Mouse (Mus musculus): Measurements from ENCODE around the gene Fstl1.

The Fstl1 gene

DNA sequence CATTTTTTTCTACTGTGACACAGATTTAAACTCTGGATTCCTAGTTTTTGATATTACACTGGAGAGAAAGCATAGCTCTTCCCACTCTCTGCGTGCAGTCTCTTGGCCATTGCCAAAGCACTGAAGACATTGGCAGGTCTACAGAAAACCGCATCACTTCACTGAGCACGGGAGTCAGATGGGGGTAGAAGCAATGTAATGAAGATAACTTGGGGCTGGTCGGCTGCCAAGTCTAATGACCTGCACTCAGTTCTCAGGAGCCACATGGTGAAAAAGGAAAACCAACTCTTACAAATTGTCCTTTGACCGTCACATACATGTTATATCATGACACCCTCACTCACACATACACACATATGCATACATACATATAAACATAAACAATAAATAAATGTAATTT is 47.3 kb downstream of the Fstl1 start:
- no peak for DNase-seq (ENCODE audit: low spot score in 2 of 2)

DNA sequence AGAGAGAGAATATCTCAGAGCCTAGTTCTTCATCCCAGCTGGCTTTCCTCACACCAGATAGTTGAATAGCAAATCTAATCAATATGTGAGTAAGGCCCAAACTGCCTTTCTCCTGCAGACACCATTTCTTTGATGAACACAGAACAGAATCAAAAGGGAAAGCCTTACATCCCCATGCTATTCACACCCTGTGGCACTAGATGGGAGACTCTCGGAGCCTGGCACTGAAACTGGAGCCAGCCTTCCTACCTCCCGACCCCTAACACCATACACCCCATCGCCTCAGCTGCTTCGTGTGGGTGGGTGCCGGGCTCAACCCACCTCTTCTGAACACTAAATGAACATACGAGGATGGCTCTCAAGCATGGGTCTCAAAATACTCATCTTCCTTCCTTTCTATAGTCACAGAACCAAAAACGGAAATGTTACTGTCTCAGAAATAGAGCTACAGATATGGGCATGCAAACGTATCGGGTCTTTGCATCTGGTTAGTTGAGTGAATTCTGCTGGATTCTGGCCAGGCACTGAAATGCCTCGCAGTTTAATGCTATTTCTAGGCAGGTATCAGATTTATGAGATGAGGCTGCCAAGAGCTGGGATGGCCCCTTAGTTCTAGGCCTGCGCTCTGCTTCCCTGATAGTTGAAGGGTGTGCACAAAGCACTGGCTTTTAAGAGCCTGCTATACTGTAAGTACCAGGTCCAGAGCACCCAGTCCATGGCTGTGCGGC is 48.3 kb downstream of the Fstl1 start:
- peak in 1 of 2 experiments; percentile 28 for DNase-seq (ENCODE audit: low spot score in 2 of 2)

DNA sequence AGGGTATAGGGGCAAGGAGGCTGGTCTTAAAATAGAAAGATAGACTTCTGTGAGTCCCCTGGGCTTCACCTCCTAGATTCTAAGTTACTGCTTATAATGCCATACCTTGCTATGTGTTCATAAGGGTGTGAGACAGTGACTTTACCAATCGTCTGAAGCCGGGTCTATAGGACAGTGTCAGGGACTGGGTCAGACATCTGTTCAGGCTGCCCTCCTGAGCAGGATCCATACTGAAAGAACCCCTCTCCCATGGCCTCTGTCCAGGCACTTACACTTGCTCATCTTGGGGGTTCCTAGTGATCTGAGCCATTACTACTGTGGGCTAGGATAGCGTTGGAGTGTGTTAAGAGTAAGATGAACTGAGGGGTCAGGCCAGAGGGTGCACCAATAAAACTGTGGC is 49.6 kb downstream of the Fstl1 start:
- no peak for DNase-seq (ENCODE audit: low spot score in 2 of 2)

DNA sequence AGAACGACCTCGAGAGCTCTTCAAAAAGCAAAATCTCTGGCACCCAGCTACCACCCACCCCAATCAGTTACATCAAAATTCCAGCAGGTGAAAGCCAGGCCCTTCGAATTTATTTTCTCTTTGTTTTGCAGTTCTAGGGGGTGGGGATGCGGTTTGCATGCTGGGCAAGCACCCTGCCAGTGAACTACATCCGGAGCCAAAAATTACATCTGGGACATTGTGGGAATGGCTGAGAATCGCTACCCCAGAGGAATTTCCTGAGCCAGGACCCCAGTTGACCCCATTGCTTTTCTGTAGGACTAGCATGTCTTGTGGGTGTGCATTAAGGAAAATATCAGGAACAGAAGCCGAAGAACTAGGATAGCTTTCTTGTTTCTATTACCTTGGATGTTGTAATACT is 54.4 kb downstream of the Fstl1 start:
- DNase-seq (ENCODE audit: low spot score in 2 of 2) = no peak

DNA sequence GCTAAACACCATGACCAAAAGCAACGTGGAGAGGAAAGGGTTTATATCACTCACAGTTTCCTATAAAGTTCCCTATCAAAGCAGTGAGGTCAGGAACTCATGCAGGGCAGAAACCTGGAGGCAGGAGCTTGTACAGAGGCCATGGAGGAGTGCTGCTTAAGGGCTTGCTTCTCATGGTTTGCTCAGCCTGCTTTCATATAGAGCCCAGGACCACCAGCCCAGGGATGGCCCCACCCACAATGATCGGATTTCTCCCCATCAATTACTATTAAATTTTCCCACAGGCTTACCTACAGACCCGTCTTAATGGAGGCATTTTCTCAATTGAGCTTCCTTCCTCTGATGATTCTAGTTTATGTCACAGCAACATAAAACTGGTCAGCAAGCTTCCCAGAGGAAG is 60.9 kb downstream of the Fstl1 start:
- DNase-seq (ENCODE audit: low spot score in 2 of 2) = no peak

DNA sequence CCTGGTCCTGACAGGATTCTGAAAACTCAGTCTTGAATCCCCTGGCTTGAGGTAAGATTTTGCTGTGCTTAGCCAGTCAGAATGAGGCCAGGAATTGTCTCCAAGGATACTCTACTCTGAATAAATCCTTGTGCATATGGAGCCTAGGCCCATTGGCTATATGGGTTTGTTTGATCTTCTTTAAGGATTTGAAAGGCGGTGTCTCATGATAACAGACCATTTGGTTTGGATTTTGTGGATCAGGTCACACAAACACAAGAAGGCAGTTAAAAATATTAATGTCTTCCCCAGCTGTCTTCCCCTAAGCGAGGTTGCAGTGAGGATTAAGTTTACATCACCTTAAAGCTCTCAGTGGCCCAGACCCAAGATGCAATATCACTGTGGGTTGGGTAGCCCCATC is 65.8 kb downstream of the Fstl1 start:
- DNase-seq (ENCODE audit: low spot score in 2 of 2) = no peak

DNA sequence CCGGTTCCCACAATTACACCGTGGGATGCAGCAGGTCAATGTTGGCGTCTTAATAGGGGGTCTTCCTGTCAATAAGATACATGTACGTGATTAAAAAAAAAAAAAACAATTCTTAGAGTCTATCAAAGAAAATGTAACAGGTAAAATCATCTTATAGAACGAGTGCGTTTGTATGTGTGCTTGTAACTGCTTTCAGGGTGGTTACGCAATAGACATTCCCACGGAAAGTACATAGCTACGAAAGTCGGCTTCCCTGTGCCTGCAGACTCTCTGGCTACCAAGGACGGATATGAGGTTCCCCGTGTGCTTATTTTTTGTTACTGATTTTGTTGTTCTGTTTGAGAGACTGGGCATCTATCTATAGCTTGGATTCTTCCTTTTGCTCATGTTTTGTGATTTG is 67.1 kb downstream of the Fstl1 start:
- DNase-seq (ENCODE audit: low spot score in 2 of 2) = no peak

DNA sequence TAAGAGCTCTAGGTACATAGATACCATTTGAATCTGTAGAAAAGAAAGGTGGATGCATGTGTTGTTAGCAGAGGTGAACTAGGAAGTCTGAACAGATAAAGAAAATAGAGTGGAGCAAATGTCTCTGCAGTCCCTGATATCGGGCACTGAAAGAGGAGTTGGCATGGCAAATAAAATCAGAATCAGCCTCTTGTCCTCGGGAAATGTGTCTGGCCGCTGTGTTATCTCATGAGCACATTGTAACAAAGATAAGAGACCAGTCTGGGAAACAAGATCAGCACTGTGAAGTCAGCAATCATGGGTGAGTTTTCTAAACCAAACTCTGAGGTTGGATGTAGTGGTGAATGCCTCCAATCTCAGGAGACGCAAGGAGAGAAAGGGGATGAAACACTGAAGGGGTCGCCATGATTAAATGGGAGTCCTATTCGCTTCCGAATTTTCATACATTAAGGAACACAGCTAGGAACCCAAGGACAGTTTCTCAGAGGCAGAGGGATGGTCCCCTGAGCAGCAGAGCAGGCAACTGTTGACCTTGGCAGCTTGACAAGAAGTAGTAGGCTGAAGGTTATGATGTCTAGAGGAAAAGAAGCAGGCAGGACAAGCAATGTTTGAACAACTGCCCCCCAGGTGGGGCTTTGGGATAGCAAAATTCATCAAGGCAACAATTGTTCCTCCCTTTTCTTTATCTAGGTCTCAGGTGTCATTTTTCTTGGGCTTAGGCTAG is 68.7 kb downstream of the Fstl1 start:
- no peak for DNase-seq (ENCODE audit: low spot score in 2 of 2)

DNA sequence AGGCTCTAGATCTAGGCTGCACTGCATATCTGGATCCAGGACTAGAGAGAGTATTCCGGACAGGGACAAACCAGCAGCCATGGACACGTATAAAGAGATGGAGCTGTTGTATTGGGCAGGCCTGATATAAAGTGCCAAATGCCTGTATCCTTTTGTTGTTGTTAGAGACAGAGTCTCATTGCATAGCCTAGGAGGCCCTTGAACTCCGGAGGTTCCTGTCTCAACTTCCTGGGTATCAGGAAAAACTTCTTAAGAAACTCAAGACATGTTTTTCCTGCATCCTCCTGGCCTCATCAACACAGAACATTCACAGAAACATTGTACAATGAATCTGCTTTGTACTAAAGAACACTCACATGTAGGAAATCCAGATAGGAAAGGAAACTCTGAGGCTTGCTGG is 70.4 kb downstream of the Fstl1 start:
- DNase-seq (ENCODE audit: low spot score in 2 of 2) = no peak

DNA sequence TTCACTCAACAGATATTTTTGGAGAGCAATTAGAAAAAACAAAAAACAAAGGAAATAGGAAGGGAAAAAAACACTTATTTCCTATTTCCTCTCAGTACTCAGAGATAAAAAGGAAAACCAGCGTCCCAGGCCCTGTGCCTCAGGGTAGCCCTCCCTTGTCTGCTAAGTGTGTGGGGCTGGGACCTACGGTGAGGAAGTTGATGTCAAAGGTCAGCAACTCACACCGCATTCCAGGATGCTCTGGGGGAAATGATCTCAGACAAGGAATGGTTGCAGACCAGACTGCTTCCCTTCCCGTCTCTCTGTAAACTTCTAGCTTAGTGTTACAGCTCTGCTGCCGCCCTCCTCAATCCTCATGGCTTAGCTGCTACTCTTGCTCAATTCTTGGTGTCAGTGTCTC is 74.7 kb downstream of the Fstl1 start:
- DNase-seq (ENCODE audit: low spot score in 2 of 2) = no peak

DNA sequence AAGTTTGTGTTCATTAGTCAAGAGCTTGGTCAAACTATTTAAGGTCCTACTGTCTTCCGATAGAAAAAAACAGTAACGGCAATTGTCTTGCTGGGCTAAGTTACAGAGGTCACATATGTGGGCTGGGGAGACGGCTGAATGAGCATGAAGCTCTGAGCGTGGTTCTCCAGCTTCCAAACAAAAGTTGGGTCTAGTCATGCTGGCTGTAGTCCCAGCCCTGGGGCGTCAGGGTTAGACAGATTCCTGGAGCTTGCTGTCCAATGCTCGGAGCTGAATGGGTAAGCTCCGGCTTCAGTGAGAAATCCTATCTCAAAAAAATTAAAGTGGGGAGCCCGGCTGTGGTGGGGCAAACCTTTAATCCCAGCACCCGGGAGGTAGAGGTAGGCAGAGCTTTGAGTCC is 76.6 kb downstream of the Fstl1 start:
- DNase-seq (ENCODE audit: low spot score in 2 of 2) = no peak

DNA sequence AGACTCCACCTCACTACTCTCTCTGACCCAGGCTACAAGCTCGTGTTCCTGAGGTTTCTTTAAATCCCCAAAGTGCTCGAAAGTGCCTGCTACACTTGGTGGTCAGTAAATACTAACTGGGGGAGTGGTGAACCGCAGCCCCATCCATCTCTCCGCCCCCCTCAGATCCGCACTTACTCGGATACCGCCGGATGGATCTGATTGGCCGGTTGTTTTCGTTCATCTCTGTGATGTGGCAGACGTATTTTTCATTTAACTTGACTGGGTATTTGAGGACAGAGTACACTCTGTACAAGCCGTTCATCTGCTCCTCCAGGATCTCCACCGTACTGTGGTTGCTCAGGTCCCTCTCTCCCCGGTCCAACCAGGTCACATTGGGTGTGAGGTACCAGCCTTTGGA is 77.4 kb downstream of the Fstl1 start:
- no peak for DNase-seq (ENCODE audit: low spot score in 2 of 2)

DNA sequence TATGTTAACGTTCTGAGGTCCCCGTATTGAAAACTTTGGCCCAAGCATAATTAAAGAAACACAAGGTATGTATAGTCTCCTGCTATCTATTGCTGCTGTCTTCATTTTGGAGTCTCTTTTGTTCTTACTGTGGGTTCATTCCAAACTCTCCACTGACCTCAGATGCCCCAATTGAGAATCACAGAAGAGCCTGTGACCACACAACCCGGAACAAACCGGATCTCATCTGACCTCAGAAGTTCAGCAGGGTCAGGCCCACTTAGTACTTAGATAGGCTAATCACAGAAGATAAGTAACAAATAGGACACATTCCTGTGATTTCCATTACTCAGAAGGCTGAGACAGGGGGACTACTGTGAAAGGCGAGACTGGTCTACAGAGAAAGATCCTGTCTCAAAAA is 77.9 kb downstream of the Fstl1 start:
- no peak for DNase-seq (ENCODE audit: low spot score in 2 of 2)

DNA sequence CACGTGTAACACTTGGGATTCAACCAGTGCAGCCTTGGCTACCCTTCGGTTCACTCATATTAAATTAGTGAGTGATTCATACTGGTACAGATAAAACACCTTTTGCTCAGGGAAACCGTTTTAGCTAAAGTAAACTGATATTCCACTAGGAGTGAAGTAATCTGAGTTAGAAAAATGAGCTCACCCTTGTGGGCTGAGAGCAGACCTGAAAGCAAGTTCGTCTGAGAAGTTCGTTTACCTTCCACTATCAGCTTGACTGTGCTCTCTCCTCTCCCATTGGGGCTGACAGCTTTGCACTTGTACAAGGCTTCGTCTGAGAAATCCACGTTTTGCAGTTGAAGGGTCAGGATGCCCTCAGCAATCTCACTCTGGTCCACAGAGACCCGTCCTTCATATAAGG is 78.9 kb downstream of the Fstl1 start:
- DNase-seq (ENCODE audit: low spot score in 2 of 2) = no peak

DNA sequence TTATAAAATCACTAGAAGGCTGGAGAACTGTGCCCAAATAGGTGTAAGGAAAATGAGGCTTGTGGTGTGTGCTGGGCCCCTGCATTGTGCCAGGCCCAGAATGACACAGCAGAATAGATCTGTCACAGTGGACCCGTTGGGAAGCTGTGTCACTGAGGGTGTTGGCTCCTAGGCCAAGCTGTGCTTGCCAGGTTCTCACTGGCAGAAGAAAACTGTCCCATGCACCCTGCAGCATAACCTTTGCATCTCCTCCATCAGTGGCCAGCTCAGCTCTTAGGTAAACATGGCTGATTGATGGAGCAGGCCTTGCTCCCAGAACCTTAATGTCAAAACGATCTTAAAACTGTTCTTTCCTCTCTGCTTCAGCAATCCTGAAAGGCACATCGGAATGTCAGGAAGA is 79.7 kb downstream of the Fstl1 start:
- DNase-seq (ENCODE audit: low spot score in 2 of 2) = no peak

DNA sequence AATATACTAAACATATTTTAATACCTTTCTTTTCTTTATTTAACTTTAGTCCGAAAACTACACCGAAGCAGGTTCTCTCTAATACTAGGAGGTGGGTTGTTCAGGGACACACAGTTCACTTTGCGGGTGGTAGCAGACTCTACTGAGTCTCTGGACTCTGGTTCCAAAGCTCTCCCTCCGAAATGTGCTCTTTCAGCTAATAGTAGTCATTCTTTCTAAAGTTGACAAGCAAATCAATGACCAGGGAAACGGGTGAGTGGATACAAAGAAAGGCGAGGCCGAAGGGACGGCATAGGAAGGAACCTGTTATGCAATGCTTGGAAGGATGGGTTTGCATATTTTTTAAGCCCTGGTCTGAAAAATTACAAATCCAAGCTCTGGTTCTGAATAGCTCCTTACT is 80.8 kb downstream of the Fstl1 start:
- no peak for DNase-seq (ENCODE audit: low spot score in 2 of 2)

DNA sequence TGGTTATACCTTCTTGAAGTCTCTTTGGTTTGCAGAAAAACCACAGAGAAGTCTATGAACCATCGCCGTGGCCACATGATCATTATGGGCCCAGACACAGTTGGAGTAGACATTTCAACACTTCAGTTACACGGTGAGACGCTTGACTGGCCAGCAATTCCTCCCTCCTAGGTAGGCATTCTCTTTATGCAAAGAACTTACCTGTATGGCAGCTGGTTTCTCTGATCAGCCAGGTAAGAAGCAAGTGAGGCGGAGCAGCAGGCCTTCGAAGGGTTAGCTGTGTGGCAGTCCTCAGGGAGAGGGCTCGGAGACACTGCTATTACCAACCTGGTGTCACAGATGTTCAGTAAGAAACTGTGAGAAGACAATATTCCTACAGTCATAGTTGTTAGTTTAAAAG is 83.5 kb downstream of the Fstl1 start:
- no peak for DNase-seq (ENCODE audit: low spot score in 2 of 2)

DNA sequence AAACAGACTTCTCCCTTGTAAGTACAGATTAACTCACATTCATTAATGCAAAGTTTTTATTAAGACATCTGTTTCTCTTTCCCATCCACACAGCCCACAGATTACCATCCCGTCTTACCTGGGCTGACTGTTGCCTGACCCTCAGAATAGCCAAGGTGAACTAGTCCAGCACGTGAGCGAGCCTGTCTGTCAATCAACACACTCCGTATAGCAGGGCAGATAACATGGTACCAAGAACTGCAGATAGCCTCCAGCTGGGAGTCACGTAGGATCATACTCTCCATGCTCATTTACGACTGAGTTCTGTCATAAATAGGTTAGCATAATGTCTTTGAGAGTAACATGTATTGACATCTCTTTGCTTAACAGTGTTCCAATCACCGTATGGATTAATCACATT is 84.4 kb downstream of the Fstl1 start, which contains the start of gene Gm36028:
TSS of gene Gm36028 (minus strand) at position 118 of the 400 bp plus-strand sequence.
- no peak for DNase-seq (ENCODE audit: low spot score in 2 of 2)

DNA sequence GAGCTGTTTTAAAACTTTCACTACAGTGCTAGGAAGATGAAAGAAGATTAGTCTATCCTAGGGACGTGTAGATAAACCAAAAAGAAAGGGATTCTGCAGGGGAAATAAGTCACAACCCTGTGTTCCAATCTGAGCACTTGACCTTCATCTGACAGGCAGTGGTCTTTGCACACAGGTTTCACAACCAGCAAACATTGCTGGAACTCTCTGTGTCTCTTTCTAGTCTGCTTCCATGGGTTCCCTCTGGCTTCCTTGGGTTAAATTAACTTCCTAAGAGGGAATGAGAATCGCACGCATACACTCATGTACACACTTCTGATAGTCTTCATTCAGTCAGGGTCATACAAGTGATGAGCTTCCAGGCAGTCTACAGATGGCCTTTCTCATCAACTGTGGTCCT is 87.2 kb downstream of the Fstl1 start:
- DNase-seq (ENCODE audit: low spot score in 2 of 2) = no peak

DNA sequence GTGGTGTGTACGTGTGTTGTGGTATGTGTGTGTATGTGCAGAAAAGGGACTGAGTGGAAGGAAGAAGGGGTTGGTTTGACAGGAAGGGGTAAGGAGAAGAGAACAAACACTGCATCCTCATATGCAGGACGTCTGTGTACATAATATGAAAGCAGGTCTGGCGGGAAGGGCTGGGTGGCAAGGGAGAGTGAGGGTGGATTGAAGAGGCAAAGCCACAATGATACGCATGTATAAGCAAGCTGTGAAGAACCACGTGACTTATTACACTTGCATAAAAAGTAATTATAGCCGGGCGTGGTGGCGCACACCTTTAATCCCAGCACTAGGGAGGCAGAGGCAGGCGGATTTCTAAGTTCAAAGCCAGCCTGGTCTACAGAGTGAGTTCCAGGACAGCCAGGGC is 89.2 kb downstream of the Fstl1 start:
- no peak for DNase-seq (ENCODE audit: low spot score in 2 of 2)

DNA sequence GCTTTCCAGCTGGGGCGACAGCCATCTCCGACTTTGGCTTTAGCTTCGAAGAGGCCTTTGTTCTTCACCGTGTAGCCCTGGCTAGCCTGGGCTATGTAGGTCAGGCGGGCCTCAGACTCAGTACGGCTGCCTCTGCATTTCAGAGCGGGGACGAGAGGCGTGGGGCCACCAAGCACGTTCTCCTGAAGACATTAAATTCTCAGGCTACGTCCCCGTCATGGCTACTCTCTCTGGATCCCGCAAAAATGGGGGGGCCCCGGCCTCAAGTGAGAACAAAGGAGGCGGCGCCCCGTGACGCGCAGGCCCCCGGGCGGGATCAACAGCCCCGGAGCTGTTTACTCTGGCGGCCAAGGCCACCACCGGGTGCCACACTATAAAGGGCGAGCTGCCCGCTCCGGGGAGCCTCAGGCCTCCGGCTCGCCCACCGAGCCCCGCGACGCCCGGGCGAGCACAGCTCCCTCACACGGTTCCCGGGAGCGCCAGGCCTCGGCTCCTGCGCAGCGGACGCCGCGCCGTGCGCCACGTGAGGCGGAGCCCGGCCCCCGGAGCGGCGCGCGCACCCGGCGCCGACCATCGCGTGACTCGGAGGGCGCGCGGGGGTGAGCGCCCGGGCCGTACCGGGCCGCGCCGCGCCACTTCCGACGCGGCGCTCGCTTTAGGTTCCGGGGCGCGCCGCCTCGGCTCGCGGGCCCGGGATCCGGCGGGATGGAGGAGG is 91.3 kb downstream of the Fstl1 start, which contains the start of gene Lrrc58:
TSS of gene Lrrc58 (plus strand) at position 599 of the 715 bp plus-strand sequence.
- peak; percentile 73 to 84 for DNase-seq (ENCODE audit: low spot score in 2 of 2)
